Mouse (Mus musculus) liver, adult 2 months (tissue): Measurements from ENCODE around the gene Oit3. TPM values are rescaled to one million over a fixed set of nuclear protein-coding genes. Genes with fewer than 3 reads are reported as not detected.
A peak's percentile ranks its signal among the peaks of the same experiment; 100 is the strongest.

Source experiments
- DNase-seq: peaks from one replicate; pipeline ENCODE4 v3.0.0-alpha.2; 2011; ENCODE audit warnings: low read depth, low spot score; ENCODE audit errors: extremely low read depth
- H3K27ac ChIP-seq: fragments of 200-500 bp; replicated peaks from 2 replicates; pipeline ENCODE4 v1.5.1; 2012; ENCODE audit warnings: low read depth, mild to moderate bottlenecking, control low read depth, inconsistent platforms, low read length; ENCODE audit not compliant: insufficient read depth
- H3K27me3 ChIP-seq: fragments of 200-500 bp; 2 replicates; pipeline ENCODE4 v1.6.1; 2012; ENCODE audit warnings: mild to moderate bottlenecking, moderate library complexity, low read length, inconsistent platforms; ENCODE audit not compliant: control insufficient read depth, insufficient read depth
- H3K36me3 ChIP-seq: fragments of 200-500 bp; 2 replicates; pipeline ENCODE4 v1.6.1; 2012; ENCODE audit warnings: low read length, inconsistent platforms; ENCODE audit not compliant: control insufficient read depth, insufficient read depth
- H3K4me1 ChIP-seq: fragments of 200-500 bp; 2 replicates; pipeline ENCODE4 v1.6.1; 2011; ENCODE audit warnings: low read length; ENCODE audit not compliant: control insufficient read depth, insufficient read depth
- H3K4me3 ChIP-seq: fragments of 200-500 bp; 2 replicates; pipeline ENCODE4 v1.5.1; 2011; ENCODE audit warnings: low read depth, mild to moderate bottlenecking, control low read depth, low read length, moderate library complexity; ENCODE audit not compliant: insufficient read depth
- H3K79me2 ChIP-seq: fragments of 200-500 bp; 2 replicates; pipeline ENCODE4 v1.6.1; 2012; ENCODE audit warnings: inconsistent platforms, mild to moderate bottlenecking, low read length, moderate library complexity; ENCODE audit not compliant: control insufficient read depth, insufficient read depth
- H3K9ac ChIP-seq: fragments of 200-500 bp; 2 replicates; pipeline ENCODE4 v1.6.1; 2012; ENCODE audit warnings: low read depth, mild to moderate bottlenecking, control low read depth, inconsistent platforms, low read length
- CTCF ChIP-seq: fragments of 200-500 bp; IDR thresholded peaks from 2 replicates; pipeline ENCODE4 v1.5.1; 2011; ENCODE audit warnings: low read depth, low read length, control low read depth
- POLR2A ChIP-seq: fragments of 200-500 bp; IDR thresholded peaks from 2 replicates; pipeline ENCODE4 v1.6.1; 2011; ENCODE audit warnings: low read length, control low read depth; ENCODE audit not compliant: insufficient read depth; ENCODE audit errors: extremely low read depth
- WGBS: fragments of 180-500 bp; shearing (Covaris S2); methylation state at CpG from one replicate; pipeline ENCODE4 v1.1.7; 2018; 5-methylcytosine and 5-hydroxymethylcytosine counted together
- polyA plus RNA-seq: library from polyadenylated mRNA; depleted of rRNA; stranded (reverse); fragments of >200 nt; gene quantifications from 2 replicates; pipeline ENCODE4 v1.2.3, GENCODE M21; 2012
- total RNA-seq: library from RNA; depleted of rRNA; stranded (reverse); fragments of >200 nt; gene quantifications from 2 replicates; pipeline ENCODE4 v1.2.3, GENCODE M21; 2014

Gene Oit3
- total and polyA plus RNA-seq, 2 experiments, result 26.1 to 30.1 TPM

- H3K27me3 ChIP-seq, result no peaks in the 10 kb centered on the region
- H3K27ac ChIP-seq, result peak overlapping the region; percentile 83
- no peak overlapping the region; the same call in 1 of the 2 replicates for H3K4me3 ChIP-seq
- peaks cover 2% of the 10 kb centered on the region; the same call in 1 of the 2 replicates for H3K36me3 ChIP-seq
- no peaks in the 10 kb centered on the region for H3K79me2 ChIP-seq
- TF ChIP-seq POLR2A, result no peak
- no peak for TF ChIP-seq CTCF
- peak overlapping the region; percentile 66 for H3K9ac ChIP-seq
- DNase-seq, result peak; percentile 98
- WGBS, result 3% methylated on average over 7 of the region's 7 CpGs
- peaks cover 13% of the 10 kb centered on the region for H3K4me1 ChIP-seq
Measured at GRCm38 (mm10) chr10:59443212-59443611, 1.6 kb upstream of the Oit3 start.

DNA sequence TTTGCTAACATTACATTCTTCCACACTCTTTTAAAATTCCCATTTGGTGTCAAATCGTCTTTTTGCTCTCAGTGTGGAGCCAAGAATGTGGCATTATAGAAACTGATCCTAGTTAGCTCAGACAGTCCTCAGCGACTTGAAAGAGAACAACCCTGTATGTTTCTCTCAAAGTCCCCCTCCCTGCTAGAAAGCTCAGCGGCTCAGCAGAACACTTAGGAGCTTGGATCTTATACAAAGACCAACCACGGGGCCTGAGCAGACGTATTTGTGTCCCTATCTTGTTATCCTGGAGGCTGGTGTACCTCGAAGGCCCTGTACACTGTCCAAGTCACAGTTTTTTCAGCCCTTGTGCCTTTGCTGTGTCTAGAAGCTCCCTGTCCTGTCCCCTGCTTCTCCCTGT, 1.4 kb downstream of the Oit3 start:
- Histone ChIP-seq H3K79me2 (no peaks in the 10 kb centered on the region; the same call in 1 of the 2 replicates), H3K27ac (peak overlapping the region; percentile 84), H3K4me3 (peak overlapping the region; percentile 46), H3K4me1 (peaks cover 13% of the 10 kb centered on the region), H3K27me3 (no peaks in the 10 kb centered on the region), H3K9ac (peak overlapping the region; percentile 48; the same call in 1 of the 2 replicates), H3K36me3 (no peaks in the 10 kb centered on the region)
- DNase-seq, result no peak
- TF ChIP-seq POLR2A (no peak), CTCF (no peak)
- 66% methylated on average over 6 of the region's 6 CpGs for WGBS

GRCm38 (mm10) chr10:59439508-59439931, 2.1 kb downstream of the Oit3 start:
- H3K27ac ChIP-seq, result peak overlapping the region; percentile 45
- 0 out of 2 replicates have a peak overlapping the region, but pooled peaks have one; percentile 46 for H3K4me3 ChIP-seq
- TF ChIP-seq CTCF (no peak), POLR2A (no peak)
- no peaks in the 10 kb centered on the region for H3K27me3 ChIP-seq
- H3K36me3 ChIP-seq, result no peaks in the 10 kb centered on the region
- WGBS, result 18% methylated on average over 5 of the region's 5 CpGs
- no peak overlapping the region for H3K9ac ChIP-seq
- DNase-seq, result peak; percentile 74
- H3K4me1 ChIP-seq, result peaks cover 13% of the 10 kb centered on the region
- no peaks in the 10 kb centered on the region; the same call in 1 of the 2 replicates for H3K79me2 ChIP-seq

GRCm38 (mm10) chr10:59438651-59439050, 2.9 kb downstream of the Oit3 start:
- Histone ChIP-seq H3K27ac (peak overlapping the region; percentile 23), H3K27me3 (no peaks in the 10 kb centered on the region), H3K79me2 (no peaks in the 10 kb centered on the region; the same call in 1 of the 2 replicates), H3K36me3 (no peaks in the 10 kb centered on the region), H3K9ac (peak overlapping the region; percentile 50), H3K4me1 (peaks cover 9% of the 10 kb centered on the region), H3K4me3 (peak overlapping the region; percentile 52)
- DNase-seq, result no peak
- WGBS, result 83% methylated on average over 12 of the region's 12 CpGs
- TF ChIP-seq CTCF (no peak), POLR2A (no peak)

- no peak for TF ChIP-seq CTCF
- TF ChIP-seq POLR2A, result no peak
- DNase-seq, result no peak
- WGBS, result 82% methylated on average over 18 of the region's 18 CpGs
- no peaks in the 10 kb centered on the region for H3K27me3 ChIP-seq
- no peak overlapping the region; the same call in 1 of the 2 replicates for H3K9ac ChIP-seq
- no peaks in the 10 kb centered on the region; the same call in 1 of the 2 replicates for H3K79me2 ChIP-seq
- H3K27ac ChIP-seq, result no peak overlapping the region
- no peak overlapping the region for H3K4me3 ChIP-seq
- no peaks in the 10 kb centered on the region for H3K36me3 ChIP-seq
- peaks cover 10% of the 10 kb centered on the region; the same call in 1 of the 2 replicates for H3K4me1 ChIP-seq
Measured at GRCm38 (mm10) chr10:59435746-59436145, 5.8 kb downstream of the Oit3 start.

- Histone ChIP-seq H3K27me3 (no peaks in the 10 kb centered on the region), H3K79me2 (no peaks in the 10 kb centered on the region), H3K9ac (no peak overlapping the region), H3K4me1 (peaks cover 11% of the 10 kb centered on the region; the same call in 1 of the 2 replicates), H3K36me3 (no peaks in the 10 kb centered on the region), H3K4me3 (no peak overlapping the region), H3K27ac (no peak overlapping the region)
- 47% methylated on average over 6 of the region's 6 CpGs for WGBS
- DNase-seq, result no peak
- TF ChIP-seq POLR2A (no peak), CTCF (no peak)
Measured at GRCm38 (mm10) chr10:59430701-59431218, 10.8 kb downstream of the Oit3 start.
